Mouse (Mus musculus): Measurements from ENCODE around the gene Cyp4a10. TPM values are rescaled to one million over a fixed set of nuclear protein-coding genes. Genes with fewer than 3 reads are reported as not detected.
"Not testable (repeated sequence)": the region's sequence is repeated elsewhere in the genome, so short reads cannot be mapped to it uniquely, and the experiment has no call there.

The Cyp4a10 gene
- polyA plus RNA-seq, 1 experiment from 2014 or later, result not detected

- Histone ChIP-seq H3K9me3 (replicated peaks) (no peaks in the 10 kb centered on the region), H3K27me3 (no peaks in the 10 kb centered on the region), H3K27ac (no peak overlapping the region), H3K4me1 (no peaks in the 10 kb centered on the region), H3K4me3 (no peak overlapping the region), H3K36me3 (no peaks in the 10 kb centered on the region), H3K4me2 (replicated peaks) (no peak overlapping the region), H3K9ac (no peak overlapping the region)
- WGBS, result 53% methylated on average over 4 of the region's 4 CpGs
- ATAC-seq (ENCODE audit: low FRiP score), result no peak
These were observed 39.9 kb downstream of the Cyp4a10 start for GRCm38 (mm10) chr4:115557861-115558561.

DNA sequence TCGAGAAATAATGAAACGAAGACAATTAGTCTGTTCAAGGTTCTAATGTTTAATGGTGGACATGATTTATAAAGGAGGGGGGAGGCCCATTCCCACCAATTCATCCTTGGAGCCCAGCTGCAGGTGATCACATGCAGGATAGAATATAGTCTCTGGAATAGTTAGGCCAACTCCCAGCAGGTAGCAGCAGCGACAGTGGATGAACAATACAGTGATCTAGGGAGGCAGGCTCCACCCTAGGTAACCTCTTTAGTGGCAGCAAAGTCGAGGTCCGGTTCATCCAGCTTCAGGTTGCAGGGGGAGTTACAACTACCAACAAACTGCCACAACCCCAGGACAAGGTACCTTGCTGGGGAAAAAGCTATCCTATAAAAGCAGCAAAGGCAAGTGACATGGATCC lies 43.2 kb downstream of the Cyp4a10 start:
- not testable (repeated sequence) for ATAC-seq (ENCODE audit: low FRiP score); H3K4me3 ChIP-seq; H3K27ac ChIP-seq; H3K36me3 ChIP-seq; H3K4me2 ChIP-seq (replicated peaks); H3K27me3 ChIP-seq; H3K9me3 ChIP-seq (replicated peaks); H3K4me1 ChIP-seq; H3K9ac ChIP-seq
- 58% methylated on average over 5 of the region's 5 CpGs for WGBS

GRCm38 (mm10) chr4:115563401-115563800 lies 45.3 kb downstream of the Cyp4a10 start, which contains the start of gene Cyp4a31:
TSS of gene Cyp4a31 (plus strand) at chr4:115563649.
- Histone ChIP-seq H3K4me2 (replicated peaks) (no peak within 1 kb of the TSS), H3K9ac (no peak within 1 kb of the TSS), H3K9me3 (replicated peaks) (no peaks in the 10 kb centered on the region), H3K4me1 (no peaks in the 10 kb centered on the region), H3K27me3 (no peaks in the 10 kb centered on the region), H3K36me3 (no peaks in the 10 kb centered on the region), H3K4me3 (no peak within 1 kb of the TSS), H3K27ac (no peak within 1 kb of the TSS)
- ATAC-seq (ENCODE audit: low FRiP score), result no peak
- 84% methylated on average over 3 of the region's 3 CpGs for WGBS

DNA sequence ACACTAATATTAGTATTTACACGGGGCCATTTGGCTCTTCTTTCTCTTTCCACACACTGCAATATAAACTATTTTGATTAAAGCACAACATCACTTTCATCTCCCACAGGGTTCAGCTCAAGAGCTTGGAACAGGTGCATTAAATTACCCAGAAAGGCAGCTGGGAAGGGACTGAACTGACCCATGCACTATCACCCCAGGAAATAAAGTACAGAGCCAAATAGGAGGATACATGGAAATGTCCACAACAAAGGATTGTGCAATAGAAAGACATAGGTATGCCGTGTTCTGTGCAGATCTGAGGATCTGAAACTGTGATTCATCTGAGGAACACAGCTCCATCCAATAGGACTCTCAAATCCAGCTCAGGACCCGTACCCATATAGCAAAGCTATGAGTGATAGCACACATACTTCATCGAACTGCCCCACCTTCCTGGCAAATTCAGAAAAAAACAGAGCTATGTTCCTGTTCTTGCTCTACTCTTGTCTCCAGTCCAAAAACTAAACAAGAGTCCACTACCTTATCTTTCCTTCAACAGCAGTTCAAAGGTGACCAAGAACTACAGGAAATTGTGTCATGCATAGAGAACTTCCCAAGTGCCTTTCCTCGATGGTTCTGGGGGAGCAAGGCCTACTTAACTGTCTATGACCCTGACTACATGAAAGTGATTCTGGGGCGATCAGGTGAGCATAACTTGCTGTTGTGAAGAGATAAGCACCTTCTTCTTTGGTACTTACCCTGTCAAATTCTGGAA lies 46.6 kb downstream of the Cyp4a10 start:
- not testable (repeated sequence) for H3K4me3 ChIP-seq; H3K4me2 ChIP-seq (replicated peaks); H3K27ac ChIP-seq; H3K9ac ChIP-seq; ATAC-seq (ENCODE audit: low FRiP score); H3K9me3 ChIP-seq (replicated peaks); H3K4me1 ChIP-seq; H3K36me3 ChIP-seq; H3K27me3 ChIP-seq
- 79% methylated on average over 6 of the region's 6 CpGs for WGBS

DNA sequence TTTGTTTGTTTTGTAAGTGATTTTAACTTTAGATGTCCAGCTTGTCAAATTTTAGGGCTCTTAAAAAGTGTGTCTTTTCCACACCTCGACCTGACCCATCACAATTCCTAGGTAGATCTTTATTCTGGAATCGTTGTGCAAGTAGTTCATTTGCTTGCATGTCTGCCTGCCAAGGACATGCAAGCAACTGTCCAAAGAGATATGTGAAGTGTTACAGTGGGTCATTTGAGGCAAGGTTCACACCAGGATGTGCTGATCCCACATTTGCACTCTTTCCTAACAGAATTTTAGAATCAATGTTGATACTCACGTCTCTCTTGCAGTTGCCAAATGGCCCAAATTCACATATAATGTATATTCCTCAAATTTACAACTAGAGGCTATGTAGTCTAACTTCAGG lies 57.2 kb downstream of the Cyp4a10 start:
- H3K4me1 ChIP-seq, result no peaks in the 10 kb centered on the region
- no peaks in the 10 kb centered on the region for H3K27me3 ChIP-seq
- H3K4me2 ChIP-seq (replicated peaks), result no peak overlapping the region
- H3K36me3 ChIP-seq, result no peaks in the 10 kb centered on the region
- WGBS, result 82% methylated on average over 3 of the region's 3 CpGs
- H3K9me3 ChIP-seq (replicated peaks), result no peaks in the 10 kb centered on the region
- no peak overlapping the region for H3K4me3 ChIP-seq
- H3K9ac ChIP-seq, result no peak overlapping the region
- ATAC-seq (ENCODE audit: low FRiP score), result no peak
- no peak overlapping the region for H3K27ac ChIP-seq

DNA sequence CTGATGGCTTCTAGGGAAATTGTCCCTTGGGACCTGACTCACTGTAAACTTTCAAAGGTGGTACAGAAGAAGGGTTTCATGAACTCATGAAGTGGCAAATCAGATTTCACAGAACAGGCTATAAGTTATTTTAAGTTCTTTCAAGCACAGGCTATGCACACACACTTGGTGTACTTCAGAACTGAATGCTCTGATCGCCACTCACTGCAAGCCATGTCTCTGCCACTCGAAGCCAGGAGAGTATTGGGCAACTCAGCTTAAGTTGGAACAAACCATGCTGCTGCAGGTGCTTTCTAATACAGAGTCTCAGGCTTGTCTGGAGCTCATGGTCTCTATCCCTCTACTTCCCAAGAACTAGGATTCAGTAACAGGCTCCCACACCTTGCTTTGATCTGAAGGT lies 57.7 kb downstream of the Cyp4a10 start:
- no peak overlapping the region for H3K9ac ChIP-seq

GRCm38 (mm10) chr4:115583036-115583435 lies 65.0 kb downstream of the Cyp4a10 start:
- no peaks in the 10 kb centered on the region for H3K4me1 ChIP-seq
- H3K27me3 ChIP-seq, result no peaks in the 10 kb centered on the region
- no peaks in the 10 kb centered on the region for H3K9me3 ChIP-seq (replicated peaks)
- H3K9ac ChIP-seq, result no peak overlapping the region
- no peak overlapping the region for H3K4me2 ChIP-seq (replicated peaks)
- H3K27ac ChIP-seq, result no peak overlapping the region
- no peak overlapping the region for H3K4me3 ChIP-seq
- no peak for ATAC-seq (ENCODE audit: low FRiP score)
- H3K36me3 ChIP-seq, result no peaks in the 10 kb centered on the region

More for the DNA sequence above, 57.7 kb downstream of the Cyp4a10 start:
- Histone ChIP-seq H3K4me1 (no peaks in the 10 kb centered on the region), H3K36me3 (no peaks in the 10 kb centered on the region), H3K27ac (no peak overlapping the region), H3K4me3 (no peak overlapping the region), H3K27me3 (no peaks in the 10 kb centered on the region), H3K9me3 (replicated peaks) (no peaks in the 10 kb centered on the region), H3K4me2 (replicated peaks) (no peak overlapping the region)
- 78% methylated on average over 2 of the region's 2 CpGs for WGBS
- no peak for ATAC-seq (ENCODE audit: low FRiP score)

Other genes starting within 250 kb of the Cyp4a10 start
- gene Cyp4a12a, start 219.2 kb upstream of the Cyp4a10 start, polyA plus RNA-seq (2016; fragmentation: Nextera tagmentation; extraction: Ambion mirVana), result not detected in 2 replicates
- gene Cyp4a12b, start 106.6 kb upstream of the Cyp4a10 start, polyA plus RNA-seq (2016; fragmentation: Nextera tagmentation; extraction: Ambion mirVana), result not detected in 2 replicates
- gene Cyp4a30b, start 65.7 kb upstream of the Cyp4a10 start, polyA plus RNA-seq (2016; fragmentation: Nextera tagmentation; extraction: Ambion mirVana), result not detected in 2 replicates
- gene Cyp4a14, start 22.1 kb upstream of the Cyp4a10 start, polyA plus RNA-seq (2016; fragmentation: Nextera tagmentation; extraction: Ambion mirVana), result 0.09 TPM in 1 of 2 replicates, not detected in the other
- not detected in 2 replicates for gene Cyp4a31, start 45.4 kb downstream of the Cyp4a10 start, polyA plus RNA-seq (2016; fragmentation: Nextera tagmentation; extraction: Ambion mirVana)
- not detected in 2 replicates for gene Cyp4a32, start 82.7 kb downstream of the Cyp4a10 start, polyA plus RNA-seq (2016; fragmentation: Nextera tagmentation; extraction: Ambion mirVana)
- gene Cyp4b1, start 129.5 kb downstream of the Cyp4a10 start, polyA plus RNA-seq (2016; fragmentation: Nextera tagmentation; extraction: Ambion mirVana), result 0.12 and 0.36 TPM in 2 replicates
- gene Efcab14, start 219.5 kb downstream of the Cyp4a10 start, polyA plus RNA-seq (2016; fragmentation: Nextera tagmentation; extraction: Ambion mirVana), result 29.5 and 33.6 TPM in 2 replicates

Data from hindbrain, embryonic 12.5 days (tissue).